Mouse (Mus musculus) heart, adult 9 months (tissue): ENCODE measurements at regions not wholly inside any gene's neighbourhood (a gene's known extent, or its start where the extent isn't known, plus 50 kb on each side); places are given as distances from the start of the nearest gene placed in this dataset.
A peak's percentile ranks its signal among the peaks of the same experiment; 100 is the strongest.

Source experiments
- DNase-seq, 2 experiments: peaks; one replicate each; pipeline ENCODE4 v3.0.0; 2022; ENCODE audit warnings: low spot score in 2 of 2

- DNase-seq, result peak in 1 of 2 experiments; percentile 18
Measured at GRCm38 (mm10) chr3:41234994-41235393, 152.1 kb upstream of the Pgrmc2 start.

- no peak for DNase-seq
Measured at GRCm38 (mm10) chr3:41234191-41234590, 151.3 kb upstream of the Pgrmc2 start.

GRCm38 (mm10) chr3:41233439-41233838 lies 150.6 kb upstream of the Pgrmc2 start:
- no peak for DNase-seq

GRCm38 (mm10) chr3:41230961-41231377 lies 148.1 kb upstream of the Pgrmc2 start:
- DNase-seq, result no peak

GRCm38 (mm10) chr3:41229493-41229892 lies 146.6 kb upstream of the Pgrmc2 start:
- DNase-seq, result no peak

- peak; percentile 43 to 53 for DNase-seq
Measured at GRCm38 (mm10) chr3:41228536-41228935, 145.7 kb upstream of the Pgrmc2 start.

GRCm38 (mm10) chr3:41220746-41221145 lies 137.9 kb upstream of the Pgrmc2 start:
- no peak for DNase-seq

- DNase-seq, result no peak
Measured at GRCm38 (mm10) chr3:41217770-41218169, 134.9 kb upstream of the Pgrmc2 start.

- DNase-seq, result no peak
Measured at GRCm38 (mm10) chr3:41213533-41213932, 130.7 kb upstream of the Pgrmc2 start.

GRCm38 (mm10) chr3:41210333-41210732 lies 127.5 kb upstream of the Pgrmc2 start:
- no peak for DNase-seq

GRCm38 (mm10) chr3:41202895-41203294 lies 120.0 kb upstream of the Pgrmc2 start:
- no peak for DNase-seq

- DNase-seq, result no peak
Measured at GRCm38 (mm10) chr3:41201782-41202181, 118.9 kb upstream of the Pgrmc2 start.

- no peak for DNase-seq
Measured at GRCm38 (mm10) chr3:41200026-41200425, 117.2 kb upstream of the Pgrmc2 start.

- peak; percentile 43 to 56 for DNase-seq
Measured at GRCm38 (mm10) chr3:41198216-41198976, 115.5 kb upstream of the Pgrmc2 start.

- peak; percentile 81 to 89 for DNase-seq
Measured at GRCm38 (mm10) chr3:41195113-41195975, 112.5 kb upstream of the Pgrmc2 start.

GRCm38 (mm10) chr3:41194311-41195112 lies 111.7 kb upstream of the Pgrmc2 start:
- DNase-seq, result peak in 1 of 2 experiments; percentile 18

GRCm38 (mm10) chr3:41185305-41186097 lies 102.7 kb upstream of the Pgrmc2 start:
- no peak for DNase-seq

GRCm38 (mm10) chr3:41184375-41184774 lies 101.5 kb upstream of the Pgrmc2 start:
- DNase-seq, result no peak

GRCm38 (mm10) chr3:41182900-41183595 lies 100.2 kb upstream of the Pgrmc2 start:
- no peak for DNase-seq
